ENCODE assay signal across 22 mouse cellular contexts in the genomic region with DNA sequence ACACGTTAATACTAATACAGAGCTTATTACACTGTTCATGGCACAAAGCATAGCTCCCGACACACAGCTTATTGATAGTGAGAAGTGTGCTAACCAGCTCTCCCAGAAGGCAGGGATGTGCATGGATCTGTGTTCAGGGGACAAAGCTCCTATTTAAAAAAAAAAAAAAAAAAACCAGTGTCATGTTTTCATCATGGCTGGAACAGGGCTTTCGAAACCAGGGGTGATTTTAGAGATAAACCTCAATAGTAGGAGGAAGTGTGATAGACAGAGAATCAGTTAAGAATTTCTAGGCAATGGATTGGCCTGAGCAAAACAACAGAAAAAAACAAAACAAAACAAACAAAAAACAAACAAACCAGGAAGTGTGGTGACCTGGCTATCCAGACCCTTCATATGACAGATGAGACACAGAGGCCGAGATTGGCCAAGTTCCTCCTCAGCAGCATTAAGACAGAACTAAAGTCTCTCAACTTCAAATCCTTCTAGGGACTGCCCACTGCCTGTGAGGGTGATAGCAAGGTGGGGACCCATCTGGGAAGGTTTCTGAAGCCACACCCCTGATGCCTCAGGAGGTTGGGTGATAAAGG. TPM values are rescaled to one million over a fixed set of nuclear protein-coding genes. Genes with fewer than 3 reads are reported as not detected.
DNase-seq lines count a peak whose midpoint lies in the region; ATAC-seq lines count a peak whose summit lies in the region.
"Had no signal": no experiment of that assay in that cellular context is flagged by ENCODE, and none has a peak within 500 bp of the region (broad histone marks: within the 10 kb centered on the region; RNA-seq: fewer than 3 reads in every experiment).

No protein-coding gene starts in this region.

- peaks cover 24% of the 10 kb centered on the region for H3K4me1 ChIP-seq in liver, embryonic 15.5 days (replicated peaks)
- peaks cover 45% of the 10 kb centered on the region for H3K4me1 ChIP-seq in liver, embryonic 12.5 days
- peaks cover 25% of the 10 kb centered on the region for H3K4me1 ChIP-seq in forebrain, embryonic 16.5 days (replicated peaks; ENCODE audit: control insufficient read depth, insufficient read depth, low read length)

- no peak for ATAC-seq in liver, embryonic 15.5 days (ENCODE audit: insufficient read depth)
- no peak for ATAC-seq in liver, embryonic 12.5 days
- ATAC-seq in activated CD4-positive, CD25-positive, alpha-beta regulatory T cell, adult 4 months: peak; percentile 24
- ATAC-seq in megakaryocyte, adult 5-6 weeks (ENCODE audit: poor library complexity, severe bottlenecking): peak; percentile 58
- ATAC-seq in forebrain, embryonic 16.5 days: no peak
- ATAC-seq: forebrain, embryonic 15.5 days had no signal

- H3K9me3 ChIP-seq in liver, embryonic 15.5 days (replicated peaks): no peaks in the 10 kb centered on the region
- H3K9me3 ChIP-seq in liver, embryonic 12.5 days (replicated peaks): no peaks in the 10 kb centered on the region
- no peaks in the 10 kb centered on the region for H3K9me3 ChIP-seq in forebrain, embryonic 16.5 days (ENCODE audit: control insufficient read depth, low read length)
- H3K9me3 ChIP-seq: embryonic facial prominence, embryonic 10.5 days; forebrain, embryonic 15.5 days; heart, embryonic 12.5 days; kidney, embryonic 15.5 days; limb, embryonic 15.5 days; neural tube, embryonic 12.5 days had no signal

- H3K9ac ChIP-seq in liver, embryonic 15.5 days: no peak overlapping the region
- H3K9ac ChIP-seq in liver, embryonic 12.5 days: no peak overlapping the region
- H3K9ac ChIP-seq in forebrain, embryonic 16.5 days (replicated peaks; ENCODE audit: low read depth, low read length): no peak overlapping the region
- H3K9ac ChIP-seq: forebrain, embryonic 15.5 days; heart, embryonic 12.5 days; kidney, embryonic 15.5 days; limb, embryonic 15.5 days; neural tube, embryonic 12.5 days had no signal

- H3K4me3 ChIP-seq in liver, embryonic 15.5 days (replicated peaks): no peak overlapping the region
- no peak overlapping the region for H3K4me3 ChIP-seq in liver, embryonic 12.5 days
- H3K4me3 ChIP-seq in forebrain, embryonic 16.5 days (replicated peaks; ENCODE audit: low read length): no peak overlapping the region
- H3K4me3 ChIP-seq: embryonic facial prominence, embryonic 10.5 days; forebrain, embryonic 15.5 days; heart, embryonic 12.5 days; kidney, embryonic 15.5 days; limb, embryonic 15.5 days; neural tube, embryonic 12.5 days had no signal

- no peaks in the 10 kb centered on the region for H3K36me3 ChIP-seq in liver, embryonic 15.5 days (replicated peaks)
- H3K36me3 ChIP-seq in liver, embryonic 12.5 days: no peaks in the 10 kb centered on the region
- H3K36me3 ChIP-seq in forebrain, embryonic 16.5 days (ENCODE audit: control insufficient read depth, insufficient read depth): no peaks in the 10 kb centered on the region
- H3K36me3 ChIP-seq: embryonic facial prominence, embryonic 10.5 days; forebrain, embryonic 15.5 days; heart, embryonic 12.5 days; kidney, embryonic 15.5 days; limb, embryonic 15.5 days; neural tube, embryonic 12.5 days had no signal

- 33% methylated on average over 4 of the region's 4 CpGs for WGBS in liver, embryonic 15.5 days (ENCODE audit: insufficient replicate concordance)
- 31% methylated on average over 4 of the region's 4 CpGs for WGBS in liver, embryonic 12.5 days (ENCODE audit: insufficient replicate concordance)
- whole genome bisulfite sequencing in forebrain, embryonic 16.5 days: 69% methylated on average over 4 of the region's 4 CpGs

- no peak for DNase-seq in kidney, postnatal 25 days
- no peak for DNase-seq in retina, postnatal 1 day
- DNase-seq: adrenal gland, postnatal 14 days; cerebellum, adult 9-10 months; gastrocnemius, postnatal 10 days; heart, adult 18-20 months; heart, postnatal 10 days; kidney, adult 11 months; left cerebral cortex, postnatal 4 days; midbrain, embryonic 14.5 days; thymus, postnatal 14 days had no signal

- H3K4me2 ChIP-seq in liver, embryonic 15.5 days: no peak overlapping the region
- no peak overlapping the region for H3K4me2 ChIP-seq in liver, embryonic 12.5 days
- H3K4me2 ChIP-seq in forebrain, embryonic 16.5 days (ENCODE audit: low read length): no peak overlapping the region
- H3K4me2 ChIP-seq: forebrain, embryonic 15.5 days; heart, embryonic 12.5 days; kidney, embryonic 15.5 days; limb, embryonic 15.5 days; neural tube, embryonic 12.5 days had no signal

- H3K27me3 ChIP-seq in liver, embryonic 15.5 days: peaks cover 47% of the 10 kb centered on the region
- H3K27me3 ChIP-seq in liver, embryonic 12.5 days (replicated peaks): peaks cover 70% of the 10 kb centered on the region
- no peaks in the 10 kb centered on the region for H3K27me3 ChIP-seq in forebrain, embryonic 16.5 days (replicated peaks; ENCODE audit: control insufficient read depth, insufficient read depth, low read length)
- H3K27me3 ChIP-seq: forebrain, embryonic 15.5 days; neural tube, embryonic 12.5 days had no signal

- 0 out of 2 replicates have a peak overlapping the region, but pooled peaks have one; percentile 30 for H3K27ac ChIP-seq in liver, embryonic 15.5 days (replicated peaks)
- no peak overlapping the region for H3K27ac ChIP-seq in liver, embryonic 12.5 days
- no peak overlapping the region for H3K27ac ChIP-seq in forebrain, embryonic 16.5 days (ENCODE audit: low read length)
- H3K27ac ChIP-seq: embryonic facial prominence, embryonic 10.5 days; forebrain, embryonic 15.5 days; kidney, embryonic 15.5 days; limb, embryonic 15.5 days; neural tube, embryonic 12.5 days had no signal

RNA-seq across cellular contexts. Expression of gene Ripor2, which starts 51.1 kb away (rescaled TPM):
- polyA plus RNA-seq in liver, embryonic 15.5 days (2015; fragmentation: Nextera tagmentation; extraction: Ambion mirVana): 3.1 and 3.2 TPM in 2 replicates
- 6.6 and 8.3 TPM in 2 replicates for polyA plus RNA-seq in liver, embryonic 12.5 days (2016; fragmentation: Nextera tagmentation; extraction: Ambion mirVana)
- polyA plus RNA-seq in activated CD4-positive, CD25-positive, alpha-beta regulatory T cell, adult 4 months (2017; shearing (Covaris generic)): 100 to 1,000 TPM; 210 to 273 TPM
- total RNA-seq in megakaryocyte, adult 5-6 weeks (2015): 87.3 and 93.1 TPM in 2 replicates
- total RNA-seq in megakaryocyte, adult 5-6 weeks (2017): 65.3 and 80.5 TPM in 2 replicates
- 23.4 and 33.8 TPM in 2 replicates for polyA plus RNA-seq in forebrain, embryonic 16.5 days (2015; fragmentation: Nextera tagmentation; extraction: Ambion mirVana)

Comparison
In these comparisons a context has a peak if more than half of its experiments do, and no peak if none do; other contexts are left out.
1. ATAC-seq: peak in activated CD4-positive, CD25-positive, alpha-beta regulatory T cell, adult 4 months (single experiment) and megakaryocyte, adult 5-6 weeks (single experiment); none in liver, embryonic 15.5 days (single experiment), liver, embryonic 12.5 days (single experiment) and forebrain, embryonic 16.5 days (single experiment).